Mouse (Mus musculus): ENCODE data around the gene Map3k19. TPM values are rescaled to one million over a fixed set of nuclear protein-coding genes. Genes with fewer than 3 reads are reported as not detected.

Map3k19 gene
- polyA plus RNA-seq, 1 experiment from 2014 or later: 0.65 TPM

- ATAC-seq (ENCODE audit: low FRiP score): no peak
- 66% methylated on average over 1 of the region's 1 CpGs for WGBS
- no peaks in the 10 kb centered on the region for H3K27me3 ChIP-seq
- H3K4me1 ChIP-seq (replicated peaks): no peaks in the 10 kb centered on the region
- H3K4me3 ChIP-seq: no peak overlapping the region
- no peak overlapping the region for H3K4me2 ChIP-seq
- no peak overlapping the region for H3K9ac ChIP-seq
- no peak overlapping the region for H3K27ac ChIP-seq
- no peaks in the 10 kb centered on the region for H3K9me3 ChIP-seq
- no peaks in the 10 kb centered on the region for H3K36me3 ChIP-seq
These were observed 16.2 kb downstream of the Map3k19 start for GRCm38 (mm10) chr1:127838602-127839001.

- Histone ChIP-seq H3K27me3 (no peaks in the 10 kb centered on the region), H3K9me3 (no peaks in the 10 kb centered on the region), H3K9ac (no peak overlapping the region), H3K4me1 (replicated peaks) (no peaks in the 10 kb centered on the region), H3K4me2 (no peak overlapping the region), H3K4me3 (no peak overlapping the region), H3K27ac (no peak overlapping the region), H3K36me3 (no peaks in the 10 kb centered on the region)
- no peak for ATAC-seq (ENCODE audit: low FRiP score)
- 78% methylated on average over 4 of the region's 4 CpGs for WGBS
These were observed 18.2 kb downstream of the Map3k19 start for GRCm38 (mm10) chr1:127836619-127837018.

- no peak overlapping the region for H3K27ac ChIP-seq
- no peak overlapping the region for H3K9ac ChIP-seq
- no peaks in the 10 kb centered on the region for H3K9me3 ChIP-seq
- H3K27me3 ChIP-seq: no peaks in the 10 kb centered on the region
- no peak overlapping the region for H3K4me3 ChIP-seq
- ATAC-seq (ENCODE audit: low FRiP score): no peak
- no peak overlapping the region for H3K4me2 ChIP-seq
- no peaks in the 10 kb centered on the region for H3K4me1 ChIP-seq (replicated peaks)
- 76% methylated on average over 4 of the region's 4 CpGs for WGBS
- no peaks in the 10 kb centered on the region for H3K36me3 ChIP-seq
These were observed 20.6 kb downstream of the Map3k19 start for GRCm38 (mm10) chr1:127834202-127834601.

GRCm38 (mm10) chr1:127833714-127834113 is 21.1 kb downstream of the Map3k19 start:
- Histone ChIP-seq H3K4me1 (replicated peaks) (no peaks in the 10 kb centered on the region), H3K27me3 (no peaks in the 10 kb centered on the region), H3K36me3 (no peaks in the 10 kb centered on the region), H3K9me3 (no peaks in the 10 kb centered on the region), H3K27ac (no peak overlapping the region), H3K9ac (no peak overlapping the region), H3K4me3 (no peak overlapping the region), H3K4me2 (no peak overlapping the region)
- no peak for ATAC-seq (ENCODE audit: low FRiP score)
- 72% methylated on average over 2 of the region's 2 CpGs for WGBS

GRCm38 (mm10) chr1:127830215-127830921 is 24.5 kb downstream of the Map3k19 start:
- no peak overlapping the region for H3K9ac ChIP-seq
- 91% methylated on average over 13 of the region's 13 CpGs for WGBS

GRCm38 (mm10) chr1:127827325-127827724 is 27.5 kb downstream of the Map3k19 start:
- 29% methylated on average over 2 of the region's 2 CpGs for WGBS
- Histone ChIP-seq H3K9ac (no peak overlapping the region), H3K4me2 (no peak overlapping the region), H3K27me3 (no peaks in the 10 kb centered on the region), H3K36me3 (no peaks in the 10 kb centered on the region), H3K27ac (no peak overlapping the region), H3K9me3 (no peaks in the 10 kb centered on the region), H3K4me3 (no peak overlapping the region), H3K4me1 (replicated peaks) (no peaks in the 10 kb centered on the region)
- no peak for ATAC-seq (ENCODE audit: low FRiP score)

More at GRCm38 (mm10) chr1:127830215-127830921, 24.5 kb downstream of the Map3k19 start:
- Histone ChIP-seq H3K27me3 (no peaks in the 10 kb centered on the region), H3K9me3 (no peaks in the 10 kb centered on the region), H3K36me3 (no peaks in the 10 kb centered on the region), H3K4me2 (no peak overlapping the region), H3K4me3 (no peak overlapping the region), H3K27ac (no peak overlapping the region), H3K4me1 (replicated peaks) (no peaks in the 10 kb centered on the region)
- no peak for ATAC-seq (ENCODE audit: low FRiP score)

- no peak overlapping the region for H3K4me2 ChIP-seq
- no peaks in the 10 kb centered on the region for H3K27me3 ChIP-seq
- no peaks in the 10 kb centered on the region for H3K4me1 ChIP-seq (replicated peaks)
- ATAC-seq (ENCODE audit: low FRiP score): no peak
- no peaks in the 10 kb centered on the region for H3K36me3 ChIP-seq
- 88% methylated on average over 6 of the region's 6 CpGs for WGBS
- no peak overlapping the region for H3K9ac ChIP-seq
- H3K9me3 ChIP-seq: no peaks in the 10 kb centered on the region
- H3K4me3 ChIP-seq: no peak overlapping the region
- H3K27ac ChIP-seq: no peak overlapping the region
These were observed 38.5 kb downstream of the Map3k19 start for GRCm38 (mm10) chr1:127816381-127816780.

- Histone ChIP-seq H3K27me3 (no peaks in the 10 kb centered on the region), H3K27ac (no peak overlapping the region), H3K4me2 (no peak overlapping the region), H3K36me3 (0 out of 2 replicates have a peak, but pooled peaks cover 3% of the 10 kb centered on the region), H3K4me3 (no peak overlapping the region), H3K9ac (no peak overlapping the region), H3K9me3 (no peaks in the 10 kb centered on the region), H3K4me1 (replicated peaks) (no peaks in the 10 kb centered on the region)
- WGBS: 69% methylated on average over 7 of the region's 7 CpGs
- no peak for ATAC-seq (ENCODE audit: low FRiP score)
These were observed 41.9 kb downstream of the Map3k19 start for GRCm38 (mm10) chr1:127812929-127813328.

GRCm38 (mm10) chr1:127808671-127809070 is 46.2 kb downstream of the Map3k19 start:
- Histone ChIP-seq H3K9me3 (no peaks in the 10 kb centered on the region), H3K27ac (no peak overlapping the region), H3K4me2 (no peak overlapping the region), H3K9ac (no peak overlapping the region), H3K4me1 (replicated peaks) (no peaks in the 10 kb centered on the region), H3K36me3 (peaks cover 8% of the 10 kb centered on the region), H3K27me3 (no peaks in the 10 kb centered on the region), H3K4me3 (no peak overlapping the region)
- WGBS: 96% methylated on average over 7 of the region's 7 CpGs
- ATAC-seq (ENCODE audit: low FRiP score): no peak

GRCm38 (mm10) chr1:127802916-127803315 is 51.9 kb downstream of the Map3k19 start:
- Histone ChIP-seq H3K4me1 (replicated peaks) (no peaks in the 10 kb centered on the region), H3K9me3 (no peaks in the 10 kb centered on the region), H3K27me3 (no peaks in the 10 kb centered on the region), H3K27ac (no peak overlapping the region), H3K4me2 (no peak overlapping the region), H3K9ac (no peak overlapping the region), H3K4me3 (no peak overlapping the region), H3K36me3 (peaks cover 38% of the 10 kb centered on the region)
- ATAC-seq (ENCODE audit: low FRiP score): no peak
- WGBS: 94% methylated on average over 8 of the region's 8 CpGs

- no peak overlapping the region for H3K9ac ChIP-seq
- H3K4me1 ChIP-seq (replicated peaks): no peaks in the 10 kb centered on the region
- 91% methylated on average over 1 of the region's 1 CpGs for WGBS
- no peak overlapping the region for H3K4me2 ChIP-seq
- H3K4me3 ChIP-seq: no peak overlapping the region
- no peaks in the 10 kb centered on the region for H3K27me3 ChIP-seq
- no peaks in the 10 kb centered on the region for H3K9me3 ChIP-seq
- H3K27ac ChIP-seq: no peak overlapping the region
- no peak for ATAC-seq (ENCODE audit: low FRiP score)
- H3K36me3 ChIP-seq: peaks cover 33% of the 10 kb centered on the region
These were observed 58.1 kb downstream of the Map3k19 start for GRCm38 (mm10) chr1:127796752-127797151.

- H3K4me3 ChIP-seq: no peak overlapping the region
- no peaks in the 10 kb centered on the region for H3K4me1 ChIP-seq (replicated peaks)
- peaks cover 30% of the 10 kb centered on the region for H3K36me3 ChIP-seq
- no peak for ATAC-seq (ENCODE audit: low FRiP score)
- H3K9me3 ChIP-seq: no peaks in the 10 kb centered on the region
- H3K27me3 ChIP-seq: no peaks in the 10 kb centered on the region
- no peak overlapping the region for H3K27ac ChIP-seq
- no peak overlapping the region for H3K9ac ChIP-seq
- H3K4me2 ChIP-seq: no peak overlapping the region
- WGBS: 82% methylated on average over 4 of the region's 4 CpGs
These were observed 58.5 kb downstream of the Map3k19 start for GRCm38 (mm10) chr1:127796341-127796740.

GRCm38 (mm10) chr1:127795087-127795769 is 59.6 kb downstream of the Map3k19 start:
- no peaks in the 10 kb centered on the region for H3K9me3 ChIP-seq
- H3K27me3 ChIP-seq: no peaks in the 10 kb centered on the region
- no peak overlapping the region for H3K4me3 ChIP-seq
- no peak overlapping the region for H3K27ac ChIP-seq
- no peak overlapping the region for H3K4me2 ChIP-seq
- WGBS: 93% methylated on average over 6 of the region's 6 CpGs
- H3K9ac ChIP-seq: no peak overlapping the region
- no peak for ATAC-seq (ENCODE audit: low FRiP score)
- H3K4me1 ChIP-seq (replicated peaks): no peaks in the 10 kb centered on the region
- peaks cover 30% of the 10 kb centered on the region for H3K36me3 ChIP-seq

All from hindbrain, embryonic 13.5 days (tissue).